Mouse (Mus musculus) forebrain, postnatal 0 days (tissue): ENCODE data around the gene Antxr1. TPM values are rescaled to one million over a fixed set of nuclear protein-coding genes. Genes with fewer than 3 reads are reported as not detected.

Experiments
- ATAC-seq: fragments of 200-750 bp; cut with Nextera tagmentation; 2 replicates; pipeline ENCODE4 v1.8.0; 2017; ENCODE audit warnings: mild to moderate bottlenecking, moderate library complexity
- DNase-seq: peaks from one replicate; pipeline ENCODE4 v3.0.0-alpha.2; 2015
- H3K27ac ChIP-seq: fragments of 300-500 bp; sonication (generic); 2 replicates; pipeline ENCODE4 v1.5.1; 2014; ENCODE audit warnings: low read depth, mild to moderate bottlenecking, antibody characterized with exemption, low read length, moderate library complexity, mixed read lengths
- H3K27me3 ChIP-seq: fragments of 300-500 bp; sonication (generic); 2 replicates; pipeline ENCODE4 v1.6.1; 2014; ENCODE audit warnings: mild to moderate bottlenecking, low read length, mixed read lengths; ENCODE audit not compliant: insufficient read depth
- H3K36me3 ChIP-seq: fragments of 300-500 bp; sonication (generic); 2 replicates; pipeline ENCODE4 v1.6.1; 2014; ENCODE audit warnings: mild to moderate bottlenecking, moderate library complexity; ENCODE audit not compliant: insufficient read depth
- H3K4me1 ChIP-seq: fragments of 300-500 bp; sonication (generic); 2 replicates; pipeline ENCODE4 v1.6.1; 2014; ENCODE audit warnings: antibody characterized with exemption; ENCODE audit not compliant: insufficient read depth
- H3K4me2 ChIP-seq: fragments of 300-500 bp; sonication (generic); 2 replicates; pipeline ENCODE4 v1.6.1; 2014; ENCODE audit warnings: low read depth, mild to moderate bottlenecking, moderate library complexity
- H3K4me3 ChIP-seq: fragments of 300-500 bp; sonication (generic); 2 replicates; pipeline ENCODE4 v1.5.1; 2014; ENCODE audit warnings: low read depth, low read length, mixed read lengths
- H3K9ac ChIP-seq: fragments of 300-500 bp; sonication (generic); 2 replicates; pipeline ENCODE4 v1.6.1; 2014; ENCODE audit warnings: mild to moderate bottlenecking
- H3K9me3 ChIP-seq: fragments of 300-500 bp; sonication (generic); 2 replicates; pipeline ENCODE4 v1.6.1; 2016; ENCODE audit warnings: low read length
- CTCF ChIP-seq: sonication (generic); IDR thresholded peaks from 2 replicates; pipeline ENCODE4 v1.5.1; 2016; ENCODE audit warnings: antibody characterized with exemption, control low read depth, low read depth
- WGBS: fragments of 180-500 bp; shearing (Covaris S2); extraction: QIAGEN DNeasy Blood & Tissue Kit; methylation state at CpG from one replicate; pipeline ENCODE4 v1.1.7; 2014; 5-methylcytosine and 5-hydroxymethylcytosine counted together
- polyA plus RNA-seq: library from polyadenylated mRNA; unstranded; fragments of >200 nt; fragmentation: Nextera tagmentation; extraction: Ambion mirVana; gene quantifications from 2 replicates; pipeline ENCODE4 v1.2.1, GENCODE M21; 2015
- total RNA-seq: library from RNA; depleted of rRNA; stranded (reverse); fragments of >200 nt; gene quantifications from 2 replicates; pipeline ENCODE4 v1.2.3, GENCODE M21; 2014

Antxr1 gene
- total and polyA plus RNA-seq, 2 experiments from 2014 or later = 1.8 to 13.2 TPM

- ATAC-seq = no peak
Measured at GRCm38 (mm10) chr6:87103314-87103713, 232.3 kb downstream of the Antxr1 start.

GRCm38 (mm10) chr6:87102421-87102911 lies 233.2 kb downstream of the Antxr1 start:
- Histone ChIP-seq H3K27me3 (no peaks in the 10 kb centered on the region), H3K36me3 (no peaks in the 10 kb centered on the region), H3K4me3 (no peak overlapping the region), H3K9me3 (no peaks in the 10 kb centered on the region), H3K27ac (no peak overlapping the region), H3K9ac (no peak overlapping the region), H3K4me1 (peaks cover 9% of the 10 kb centered on the region), H3K4me2 (no peak overlapping the region)
- 28% methylated on average over 7 of the region's 7 CpGs for WGBS
- DNase-seq = peak; percentile 26
- no peak for TF ChIP-seq CTCF
- no peak for ATAC-seq

More at GRCm38 (mm10) chr6:87103314-87103713, 232.3 kb downstream of the Antxr1 start:
- H3K4me1 ChIP-seq = peaks cover 9% of the 10 kb centered on the region
- H3K36me3 ChIP-seq = no peaks in the 10 kb centered on the region
- no peak overlapping the region for H3K9ac ChIP-seq
- no peaks in the 10 kb centered on the region for H3K27me3 ChIP-seq
- no peaks in the 10 kb centered on the region for H3K9me3 ChIP-seq
- H3K27ac ChIP-seq = no peak overlapping the region
- TF ChIP-seq CTCF = no peak
- no peak overlapping the region for H3K4me3 ChIP-seq
- DNase-seq = no peak
- 96% methylated on average over 1 of the region's 1 CpGs for WGBS
- H3K4me2 ChIP-seq = no peak overlapping the region

- Histone ChIP-seq H3K9me3 (no peaks in the 10 kb centered on the region), H3K4me3 (no peak overlapping the region), H3K4me1 (peaks cover 9% of the 10 kb centered on the region), H3K9ac (no peak overlapping the region), H3K27ac (no peak overlapping the region), H3K4me2 (no peak overlapping the region), H3K27me3 (no peaks in the 10 kb centered on the region), H3K36me3 (no peaks in the 10 kb centered on the region)
- ATAC-seq (no peak), DNase-seq (no peak)
- TF ChIP-seq CTCF = no peak
- WGBS = 33% methylated on average over 4 of the region's 4 CpGs
Measured at GRCm38 (mm10) chr6:87101955-87102353, 233.7 kb downstream of the Antxr1 start.

GRCm38 (mm10) chr6:87101281-87101954 lies 234.2 kb downstream of the Antxr1 start:
- peak overlapping the region; percentile 17 for H3K4me3 ChIP-seq
- TF ChIP-seq CTCF = peak; percentile 92
- no peaks in the 10 kb centered on the region for H3K9me3 ChIP-seq
- H3K9ac ChIP-seq = 0 out of 2 replicates have a peak overlapping the region, but pooled peaks have one; percentile 43
- H3K4me1 ChIP-seq = peaks cover 9% of the 10 kb centered on the region
- ATAC-seq = peak; percentile 67
- H3K36me3 ChIP-seq = no peaks in the 10 kb centered on the region
- no peaks in the 10 kb centered on the region for H3K27me3 ChIP-seq
- peak overlapping the region; percentile 50 for H3K4me2 ChIP-seq
- 14% methylated on average over 12 of the region's 12 CpGs for WGBS
- DNase-seq = peak; percentile 93
- H3K27ac ChIP-seq = no peak overlapping the region

GRCm38 (mm10) chr6:87100297-87101020 lies 235.2 kb downstream of the Antxr1 start:
- WGBS = 86% methylated on average over 9 of the region's 9 CpGs
- Histone ChIP-seq H3K4me2 (no peak overlapping the region), H3K9ac (no peak overlapping the region), H3K27ac (peak overlapping the region; percentile 59), H3K9me3 (no peaks in the 10 kb centered on the region), H3K4me3 (no peak overlapping the region), H3K36me3 (no peaks in the 10 kb centered on the region), H3K27me3 (no peaks in the 10 kb centered on the region), H3K4me1 (peaks cover 9% of the 10 kb centered on the region)
- no peak for ATAC-seq
- DNase-seq = no peak
- TF ChIP-seq CTCF = no peak

GRCm38 (mm10) chr6:87099671-87100296 lies 235.8 kb downstream of the Antxr1 start:
- no peak for TF ChIP-seq CTCF
- Histone ChIP-seq H3K27me3 (no peaks in the 10 kb centered on the region), H3K9ac (no peak overlapping the region), H3K4me3 (no peak overlapping the region), H3K36me3 (no peaks in the 10 kb centered on the region), H3K4me1 (peaks cover 9% of the 10 kb centered on the region), H3K4me2 (no peak overlapping the region), H3K27ac (peak overlapping the region; percentile 59), H3K9me3 (no peaks in the 10 kb centered on the region)
- ATAC-seq (peak; percentile 69), DNase-seq (peak; percentile 62)
- 27% methylated on average over 7 of the region's 7 CpGs for WGBS
